Mouse (Mus musculus) cortical plate, adult 2 months (tissue): ENCODE data around the gene Vipr2. TPM values are rescaled to one million over a fixed set of nuclear protein-coding genes. Genes with fewer than 3 reads are reported as not detected.

Source experiments
- H3K27ac ChIP-seq: fragments of 200-500 bp; 2 replicates; pipeline ENCODE4 v1.5.1; 2012; ENCODE audit warnings: low read length, control low read depth, inconsistent platforms; ENCODE audit not compliant: insufficient read depth
- H3K4me1 ChIP-seq: fragments of 200-500 bp; 2 replicates; pipeline ENCODE4 v1.6.1; 2011; ENCODE audit warnings: low read length; ENCODE audit not compliant: control insufficient read depth, insufficient read depth
- H3K4me3 ChIP-seq: fragments of 200-500 bp; 2 replicates; pipeline ENCODE4 v1.5.1; 2011; ENCODE audit warnings: mild to moderate bottlenecking, low read length, control low read depth; ENCODE audit not compliant: insufficient read depth
- CTCF ChIP-seq: fragments of 200-500 bp; IDR thresholded peaks from 2 replicates; pipeline ENCODE4 v1.5.1; 2011; ENCODE audit warnings: mild to moderate bottlenecking, control low read depth, low read length; ENCODE audit not compliant: insufficient read depth; ENCODE audit errors: extremely low read depth
- POLR2A ChIP-seq: fragments of 200-500 bp; IDR thresholded peaks from 2 replicates; pipeline ENCODE4 v1.6.1; 2011; ENCODE audit warnings: mild to moderate bottlenecking, low read length, control low read depth; ENCODE audit not compliant: insufficient read depth; ENCODE audit errors: extremely low read depth
- polyA plus RNA-seq: library from polyadenylated mRNA; depleted of rRNA; stranded (reverse); fragments of >200 nt; gene quantifications from 2 replicates; pipeline ENCODE4 v1.2.3, GENCODE M21; 2012

Gene Vipr2
- polyA plus RNA-seq, 1 experiment: 0.52 TPM

DNA sequence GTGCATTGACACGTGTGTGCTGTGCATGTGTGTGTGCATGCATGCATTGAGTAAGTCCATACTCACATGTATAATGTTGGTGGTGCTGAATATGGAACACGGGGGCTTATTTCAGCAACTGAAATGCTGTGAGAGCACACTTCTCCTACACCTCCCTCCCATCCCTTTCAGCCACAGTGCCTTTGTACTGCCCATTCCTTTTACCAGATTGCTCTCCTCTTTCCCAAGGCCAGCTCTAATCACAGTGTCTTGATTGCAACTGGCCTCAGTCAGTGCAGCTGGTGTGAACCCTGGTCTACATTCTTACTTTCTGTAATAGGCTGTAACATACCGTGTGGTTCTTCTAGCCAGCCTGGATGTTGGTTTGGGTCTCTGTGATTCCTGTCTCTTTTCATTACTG, 41.5 kb downstream of the Vipr2 start:
- H3K27ac ChIP-seq: no peak overlapping the region

DNA sequence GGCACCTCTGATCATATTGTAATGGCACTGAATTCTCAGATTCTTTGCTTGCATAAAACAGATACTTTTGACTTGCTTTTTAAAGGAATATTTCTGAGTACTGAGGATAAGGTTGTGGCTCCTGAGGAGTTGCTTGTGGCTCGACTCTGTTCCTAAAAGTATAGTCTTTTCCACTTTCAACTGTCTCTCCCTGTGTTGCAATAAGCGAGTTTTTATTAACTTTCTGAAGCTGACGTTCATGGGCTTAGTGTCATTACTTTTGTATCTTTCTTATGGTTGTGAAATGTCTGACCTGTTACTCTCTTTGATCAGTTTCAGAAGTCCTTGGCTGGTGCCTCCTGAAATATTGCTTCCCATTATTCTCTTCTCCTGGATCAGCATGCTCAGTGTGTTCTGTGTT, 46.3 kb downstream of the Vipr2 start:
- no peak for TF ChIP-seq CTCF
- no peak for TF ChIP-seq POLR2A
- Histone ChIP-seq H3K4me3 (no peak overlapping the region), H3K27ac (no peak overlapping the region), H3K4me1 (no peaks in the 10 kb centered on the region)

More for the DNA sequence above, 41.5 kb downstream of the Vipr2 start:
- no peak for TF ChIP-seq POLR2A
- no peak for TF ChIP-seq CTCF
- H3K4me1 ChIP-seq: no peaks in the 10 kb centered on the region
- H3K4me3 ChIP-seq: no peak overlapping the region

DNA sequence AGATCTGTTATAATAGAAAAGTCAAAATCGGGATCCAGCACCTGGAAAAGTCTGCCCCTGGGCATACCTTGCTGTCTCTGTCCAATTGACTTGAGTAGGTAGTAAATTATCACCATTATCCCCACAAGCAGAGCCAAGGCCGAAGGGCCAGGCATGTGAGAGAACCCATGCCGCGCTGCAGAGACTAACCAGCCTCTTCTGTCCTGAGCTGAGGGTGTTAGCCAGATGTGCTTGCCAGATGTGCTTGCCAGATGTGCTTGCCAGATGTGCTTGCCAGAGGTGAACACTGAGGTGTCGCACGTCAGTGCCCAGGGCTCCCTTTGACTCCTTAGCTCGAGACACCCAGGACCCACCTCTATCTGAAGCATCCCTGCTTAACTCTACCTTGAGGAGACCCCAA, 53.4 kb downstream of the Vipr2 start:
- TF ChIP-seq POLR2A: no peak
- TF ChIP-seq CTCF: no peak
- Histone ChIP-seq H3K27ac (no peak overlapping the region), H3K4me1 (no peaks in the 10 kb centered on the region), H3K4me3 (no peak overlapping the region)

- Histone ChIP-seq H3K4me1 (no peaks in the 10 kb centered on the region), H3K4me3 (no peak overlapping the region), H3K27ac (no peak overlapping the region)
- TF ChIP-seq POLR2A (no peak), CTCF (no peak)
These were observed 55.4 kb downstream of the Vipr2 start for GRCm38 (mm10) chr12:116132909-116133308.

- Histone ChIP-seq H3K27ac (no peak overlapping the region), H3K4me3 (no peak overlapping the region), H3K4me1 (no peaks in the 10 kb centered on the region)
- TF ChIP-seq CTCF (no peak), POLR2A (no peak)
These were observed 58.4 kb downstream of the Vipr2 start for GRCm38 (mm10) chr12:116135906-116136305.

GRCm38 (mm10) chr12:116138322-116139205, 61.0 kb downstream of the Vipr2 start:
- TF ChIP-seq CTCF (peak; percentile 14; the same call in 1 of the 2 replicates), POLR2A (no peak)
- Histone ChIP-seq H3K4me1 (no peaks in the 10 kb centered on the region), H3K27ac (no peak overlapping the region), H3K4me3 (no peak overlapping the region)

DNA sequence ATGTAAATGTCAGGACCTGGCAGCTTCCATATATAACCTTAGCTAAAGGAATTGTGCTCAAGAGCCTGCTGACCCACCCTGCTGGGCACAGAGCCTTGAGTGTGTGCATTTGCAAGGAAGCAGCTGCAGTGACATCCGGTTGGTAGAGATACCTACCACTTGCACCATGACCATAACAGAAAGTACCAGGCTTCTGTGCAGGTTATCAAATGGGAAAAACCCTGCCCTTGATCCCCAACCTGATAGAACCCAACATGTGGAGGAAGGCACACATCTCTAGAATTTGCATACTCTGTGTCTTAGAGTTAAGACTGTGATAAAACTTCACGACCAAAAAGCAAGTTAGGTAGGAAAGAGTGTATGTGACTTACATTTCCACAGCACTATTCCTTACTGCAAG, 63.1 kb downstream of the Vipr2 start:
- TF ChIP-seq POLR2A: no peak
- no peak for TF ChIP-seq CTCF
- H3K4me1 ChIP-seq: no peaks in the 10 kb centered on the region
- H3K27ac ChIP-seq: no peak overlapping the region
- no peak overlapping the region for H3K4me3 ChIP-seq

GRCm38 (mm10) chr12:116141816-116142215, 64.3 kb downstream of the Vipr2 start:
- TF ChIP-seq POLR2A (no peak), CTCF (no peak)
- H3K4me3 ChIP-seq: no peak overlapping the region
- no peak overlapping the region for H3K27ac ChIP-seq
- no peaks in the 10 kb centered on the region for H3K4me1 ChIP-seq

DNA sequence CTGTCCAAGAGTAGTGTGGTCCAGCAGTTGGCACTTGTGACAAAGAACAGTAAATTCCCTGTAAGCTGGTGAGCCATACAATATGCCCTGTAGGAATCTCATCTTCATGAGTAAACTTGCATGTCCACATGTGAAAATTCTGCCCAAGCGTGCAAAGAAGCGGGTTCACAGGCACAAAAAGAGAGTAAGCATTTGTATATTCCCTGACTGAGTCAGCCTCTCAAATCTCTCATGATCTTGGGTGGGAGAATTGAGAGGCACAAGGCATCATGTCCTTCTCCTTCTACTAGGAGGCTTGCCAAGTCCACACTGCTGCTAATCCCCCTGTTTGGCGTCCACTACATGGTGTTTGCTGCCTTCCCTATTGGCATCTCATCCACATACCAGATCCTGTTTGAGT, 64.9 kb downstream of the Vipr2 start:
- TF ChIP-seq POLR2A: no peak
- TF ChIP-seq CTCF: no peak

DNA sequence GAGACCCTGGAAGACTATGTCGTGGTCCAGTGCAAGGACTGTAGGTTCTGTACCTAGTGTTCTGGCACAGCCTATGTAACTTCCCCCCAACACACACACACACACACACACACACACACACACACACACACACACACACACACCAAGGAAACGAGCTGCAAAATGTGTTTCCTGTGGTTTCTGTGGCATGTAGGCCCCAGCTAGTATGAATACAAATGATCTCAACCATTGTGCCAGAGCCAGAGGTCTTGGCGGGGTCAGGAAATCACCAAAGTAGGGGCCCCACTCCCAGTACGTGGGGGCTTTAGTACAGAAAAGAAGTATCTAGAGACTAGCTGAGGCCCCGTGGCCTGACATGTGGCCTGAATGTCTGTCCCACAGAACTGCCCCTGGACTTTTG, 67.7 kb downstream of the Vipr2 start:
- Histone ChIP-seq H3K4me3 (no peak overlapping the region), H3K4me1 (no peaks in the 10 kb centered on the region), H3K27ac (no peak overlapping the region)
- no peak for TF ChIP-seq CTCF
- no peak for TF ChIP-seq POLR2A

More for the DNA sequence above, 64.9 kb downstream of the Vipr2 start:
- H3K27ac ChIP-seq: no peak overlapping the region
- no peaks in the 10 kb centered on the region for H3K4me1 ChIP-seq
- H3K4me3 ChIP-seq: no peak overlapping the region

DNA sequence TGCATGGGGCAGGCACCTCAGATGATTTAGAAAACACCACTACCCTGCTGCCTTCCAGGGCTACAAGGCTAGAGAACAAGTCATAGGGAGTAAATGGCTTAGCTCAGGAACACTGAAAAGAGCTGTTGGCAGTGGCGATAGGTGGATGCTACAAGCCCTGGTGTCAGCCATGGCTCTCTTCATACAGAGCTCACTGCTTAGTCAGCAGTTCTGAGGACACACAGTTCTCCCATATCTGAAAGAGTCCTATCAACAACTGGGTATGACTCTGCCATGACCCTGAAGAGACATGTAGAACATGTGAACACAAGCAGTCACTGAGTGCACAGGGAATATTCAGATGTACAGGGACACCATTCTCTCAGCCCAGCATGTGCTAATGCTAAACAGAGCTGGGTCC, 68.2 kb downstream of the Vipr2 start:
- Histone ChIP-seq H3K4me1 (no peaks in the 10 kb centered on the region), H3K4me3 (no peak overlapping the region), H3K27ac (no peak overlapping the region)
- TF ChIP-seq CTCF (no peak), POLR2A (no peak)
